Mouse (Mus musculus): ENCODE results near the gene 2310022B05Rik. TPM values are rescaled to one million over a fixed set of nuclear protein-coding genes. Genes with fewer than 3 reads are reported as not detected.

The 2310022B05Rik gene
- polyA plus RNA-seq (2012; rRNA removed), result 61.1 and 64.2 TPM in 2 replicates

DNA sequence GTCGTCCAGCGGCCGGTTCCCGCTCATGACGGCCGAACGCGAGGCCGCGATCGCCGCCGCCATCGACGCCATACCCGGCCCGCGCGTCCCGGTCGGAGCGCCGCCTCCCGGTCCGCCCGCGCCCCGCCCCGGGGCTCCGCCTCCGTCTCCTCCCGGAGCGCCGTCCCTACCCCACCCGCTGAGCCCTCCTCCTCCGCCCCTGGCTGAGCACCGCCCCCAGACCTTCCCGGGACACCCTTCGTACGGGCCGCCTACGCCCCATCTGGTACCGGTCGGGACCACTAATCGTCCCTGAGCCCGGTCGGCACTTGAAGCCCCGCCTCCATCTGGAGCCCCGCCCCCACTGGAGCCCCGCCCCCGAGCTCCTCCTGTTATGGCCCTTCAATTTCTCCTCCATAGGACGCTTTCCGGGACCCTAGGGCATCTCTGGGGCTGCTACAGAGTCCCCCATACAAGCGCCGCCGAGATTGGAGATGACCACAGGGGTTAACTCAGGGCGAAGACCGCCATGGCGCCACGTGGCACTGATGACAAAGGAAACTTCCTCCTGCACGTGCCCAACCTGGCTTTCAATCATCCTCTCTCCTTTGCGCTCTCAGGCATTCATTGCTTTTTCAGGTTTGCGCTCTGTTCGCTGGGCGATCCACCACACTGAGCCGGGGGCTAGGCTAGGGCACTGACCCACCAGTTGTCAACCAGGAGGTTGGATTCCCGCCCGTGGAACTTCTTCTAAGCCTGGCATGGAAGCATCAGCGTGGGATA is at the start of gene 2310022B05Rik:
2310022B05Rik (minus strand) TSS at position 258 of the 762 bp plus-strand sequence.
- TF ChIP-seq CTCF (IDR thresholded peaks at IDR 0.05; ENCODE audit: extremely low read depth, insufficient read depth, low read length) (no peak), POLR2A (IDR thresholded peaks at IDR 0.05; ENCODE audit: extremely low read depth, insufficient read depth, low read length) (peak; percentile 44; the same call in 1 of the 2 replicates)
- peak within 1 kb of the TSS; percentile 87 for H3K4me3 ChIP-seq (ENCODE audit: insufficient read depth, low read length)
- peak within 1 kb of the TSS; percentile 92 for H3K27ac ChIP-seq (ENCODE audit: insufficient read depth, low read length)
- H3K4me1 ChIP-seq (ENCODE audit: control insufficient read depth, insufficient read depth, low read length), result peaks cover 3% of the 10 kb centered on the region

DNA sequence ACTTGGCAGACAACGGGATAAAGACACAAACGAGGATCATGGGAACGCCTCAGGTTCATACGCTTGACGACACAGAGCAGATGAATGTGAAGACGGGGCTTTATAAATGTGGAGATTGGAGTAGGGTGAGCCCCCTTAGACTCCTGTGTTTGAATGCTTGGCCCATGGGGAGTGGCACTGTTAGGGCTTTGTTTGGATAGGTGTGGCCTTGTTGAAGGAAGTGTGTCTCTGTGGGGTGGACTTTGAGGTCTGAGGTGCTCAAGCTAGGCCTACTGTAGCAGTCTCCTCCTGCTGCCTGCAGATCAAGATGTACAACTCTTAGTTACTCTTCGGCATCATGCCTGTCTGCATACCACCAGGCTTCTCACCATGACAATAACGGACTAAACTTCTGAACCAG is 42.7 kb upstream of the 2310022B05Rik start:
- H3K4me1 ChIP-seq (ENCODE audit: control insufficient read depth, insufficient read depth, low read length), result no peaks in the 10 kb centered on the region

DNA sequence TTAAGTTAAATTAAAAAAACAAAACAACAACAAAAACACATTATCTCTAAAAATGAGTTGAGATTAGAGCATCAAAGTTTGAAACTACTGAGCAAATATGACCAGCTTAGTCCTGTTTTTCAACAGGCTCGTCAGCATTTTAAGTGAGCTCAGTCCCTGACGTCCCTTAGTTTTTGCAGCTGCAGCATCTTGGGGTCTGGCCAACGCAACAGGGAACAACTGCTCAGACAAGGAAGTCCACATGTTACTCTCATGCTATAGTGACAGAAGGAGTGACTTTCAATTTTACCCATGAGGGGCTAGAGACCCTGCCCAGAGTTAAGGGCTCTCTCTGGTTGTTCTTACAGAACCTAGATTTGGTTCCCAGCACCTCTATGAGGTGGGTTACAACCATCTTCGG is 41.2 kb upstream of the 2310022B05Rik start:
- TF ChIP-seq CTCF (IDR thresholded peaks at IDR 0.05; ENCODE audit: extremely low read depth, insufficient read depth, low read length) (no peak), POLR2A (IDR thresholded peaks at IDR 0.05; ENCODE audit: extremely low read depth, insufficient read depth, low read length) (no peak)
- no peaks in the 10 kb centered on the region for H3K4me1 ChIP-seq (ENCODE audit: control insufficient read depth, insufficient read depth, low read length)
- H3K4me3 ChIP-seq (ENCODE audit: insufficient read depth, low read length), result no peak overlapping the region
- no peak overlapping the region for H3K27ac ChIP-seq (ENCODE audit: insufficient read depth, low read length)

More for the DNA sequence above, 42.7 kb upstream of the 2310022B05Rik start:
- Histone ChIP-seq H3K4me3 (ENCODE audit: insufficient read depth, low read length) (no peak overlapping the region), H3K27ac (ENCODE audit: insufficient read depth, low read length) (no peak overlapping the region)
- no peak for TF ChIP-seq POLR2A (IDR thresholded peaks at IDR 0.05; ENCODE audit: extremely low read depth, insufficient read depth, low read length)
- TF ChIP-seq CTCF (IDR thresholded peaks at IDR 0.05; ENCODE audit: extremely low read depth, insufficient read depth, low read length), result no peak

DNA sequence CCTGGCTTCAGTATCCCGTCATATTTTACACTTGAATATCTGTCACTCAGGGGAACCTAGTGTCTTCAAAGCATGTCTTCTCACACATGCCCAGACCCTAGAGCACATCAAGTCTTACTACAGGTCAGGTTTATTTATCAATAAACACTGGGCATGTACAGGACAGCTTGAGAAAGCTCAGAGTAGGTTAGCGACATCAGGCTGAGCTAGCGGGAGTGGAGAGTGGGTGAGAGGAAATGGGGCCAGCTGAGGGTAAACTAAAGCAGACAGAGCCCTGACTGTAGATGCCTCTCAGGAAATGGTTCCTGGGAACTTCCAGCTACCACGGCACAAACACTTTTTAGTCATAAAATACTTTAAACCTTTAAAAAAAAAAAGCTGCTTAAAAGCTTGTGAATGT is 40.4 kb upstream of the 2310022B05Rik start:
- Histone ChIP-seq H3K4me1 (ENCODE audit: control insufficient read depth, insufficient read depth, low read length) (no peaks in the 10 kb centered on the region), H3K4me3 (ENCODE audit: insufficient read depth, low read length) (no peak overlapping the region), H3K27ac (ENCODE audit: insufficient read depth, low read length) (no peak overlapping the region)
- TF ChIP-seq POLR2A (IDR thresholded peaks at IDR 0.05; ENCODE audit: extremely low read depth, insufficient read depth, low read length) (no peak), CTCF (IDR thresholded peaks at IDR 0.05; ENCODE audit: extremely low read depth, insufficient read depth, low read length) (no peak)

DNA sequence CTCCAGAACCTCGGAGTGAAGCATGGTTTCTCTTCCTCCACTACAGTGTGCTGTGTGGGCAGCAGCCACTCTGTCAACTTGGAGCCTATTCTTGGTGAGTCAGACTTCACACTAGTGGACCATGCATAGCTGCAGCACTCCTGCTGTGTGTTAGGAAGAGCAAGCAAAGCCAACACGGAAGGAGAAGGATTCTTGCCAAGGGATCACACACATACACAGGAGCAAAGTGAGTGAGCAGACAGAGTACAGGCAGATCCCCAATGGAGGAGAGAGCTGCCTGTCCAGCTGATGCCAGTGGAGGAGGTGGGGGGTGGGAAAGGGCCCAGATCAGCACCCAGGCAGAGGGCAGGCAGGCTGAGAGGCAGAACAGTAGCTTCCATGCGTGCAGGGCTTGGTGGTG is 39.0 kb upstream of the 2310022B05Rik start:
- Histone ChIP-seq H3K4me3 (ENCODE audit: insufficient read depth, low read length) (no peak overlapping the region), H3K27ac (ENCODE audit: insufficient read depth, low read length) (no peak overlapping the region), H3K4me1 (ENCODE audit: control insufficient read depth, insufficient read depth, low read length) (no peaks in the 10 kb centered on the region)
- TF ChIP-seq POLR2A (IDR thresholded peaks at IDR 0.05; ENCODE audit: extremely low read depth, insufficient read depth, low read length) (no peak), CTCF (IDR thresholded peaks at IDR 0.05; ENCODE audit: extremely low read depth, insufficient read depth, low read length) (no peak)

DNA sequence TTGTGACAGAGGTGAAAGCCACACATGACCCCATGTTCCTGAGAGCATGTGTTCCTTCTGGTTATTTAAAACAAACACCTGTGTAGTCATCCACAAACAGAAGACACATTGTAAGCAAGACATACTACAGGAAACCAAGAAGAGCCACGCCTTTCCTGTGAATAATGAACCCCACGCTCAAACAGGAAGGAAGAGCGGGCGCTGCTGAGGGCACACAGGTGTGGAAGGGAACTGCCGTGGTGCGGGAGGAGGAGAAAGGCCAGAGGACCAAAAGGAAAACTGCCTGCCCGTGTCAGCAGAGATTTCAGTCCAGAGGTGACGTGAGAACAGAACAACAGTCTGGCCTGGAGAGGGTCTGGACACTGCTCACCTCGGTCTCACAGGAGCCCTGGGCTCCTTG is 37.9 kb upstream of the 2310022B05Rik start:
- Histone ChIP-seq H3K4me3 (ENCODE audit: insufficient read depth, low read length) (no peak overlapping the region), H3K4me1 (ENCODE audit: control insufficient read depth, insufficient read depth, low read length) (no peaks in the 10 kb centered on the region), H3K27ac (ENCODE audit: insufficient read depth, low read length) (no peak overlapping the region)
- TF ChIP-seq CTCF (IDR thresholded peaks at IDR 0.05; ENCODE audit: extremely low read depth, insufficient read depth, low read length) (no peak), POLR2A (IDR thresholded peaks at IDR 0.05; ENCODE audit: extremely low read depth, insufficient read depth, low read length) (no peak)

DNA sequence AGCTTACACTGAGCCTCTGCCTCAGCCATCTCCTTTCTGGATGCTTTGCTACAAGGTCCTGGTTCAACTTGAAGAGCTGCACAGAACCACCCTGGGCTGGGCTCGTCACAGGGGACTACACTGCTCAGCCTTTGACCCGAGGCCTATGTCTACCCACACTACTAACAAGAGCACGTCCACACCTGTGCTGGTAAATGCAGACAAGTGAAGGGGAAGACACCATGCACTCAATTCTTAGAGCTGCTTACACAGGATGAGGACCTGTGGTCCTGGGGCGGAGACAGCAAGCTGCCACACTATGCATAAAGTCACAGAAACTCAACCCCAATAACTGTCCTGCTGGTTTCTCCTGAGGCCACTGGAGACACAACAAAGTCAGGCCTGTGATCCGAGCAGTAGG is 37.1 kb upstream of the 2310022B05Rik start:
- H3K27ac ChIP-seq (ENCODE audit: insufficient read depth, low read length), result no peak overlapping the region
- TF ChIP-seq POLR2A (IDR thresholded peaks at IDR 0.05; ENCODE audit: extremely low read depth, insufficient read depth, low read length) (no peak), CTCF (IDR thresholded peaks at IDR 0.05; ENCODE audit: extremely low read depth, insufficient read depth, low read length) (no peak)

DNA sequence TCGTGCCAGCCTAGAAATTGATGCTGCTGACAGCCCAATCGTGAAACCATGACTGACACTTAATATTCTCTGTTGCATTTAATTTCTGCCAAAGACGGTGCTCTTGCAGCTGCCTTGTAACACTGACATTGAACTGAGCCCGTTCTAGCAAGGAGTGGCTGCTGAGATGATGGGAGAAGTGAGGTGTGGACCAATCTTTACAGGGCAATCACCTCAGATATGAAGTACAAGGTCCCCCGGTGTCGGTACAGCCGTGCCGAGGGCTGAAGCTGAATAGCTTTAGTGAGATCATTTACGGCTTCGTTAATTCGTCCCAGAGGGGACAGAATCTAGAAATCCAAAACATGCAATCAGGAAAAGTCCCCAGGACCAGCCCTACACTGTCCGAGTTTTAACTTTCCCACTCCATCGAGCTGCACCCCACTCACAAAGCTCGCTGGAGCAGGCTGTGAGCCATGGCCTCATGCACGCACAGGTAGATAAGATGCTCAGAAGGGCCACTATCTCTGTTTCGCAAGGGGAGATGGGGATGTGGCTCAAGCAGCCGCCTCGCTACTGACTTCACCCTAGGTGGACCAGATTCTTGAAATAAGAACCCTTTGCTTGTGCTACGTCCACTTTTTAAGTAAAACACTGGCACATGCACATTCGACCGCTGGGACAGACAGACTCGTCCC is 32.4 kb upstream of the 2310022B05Rik start:
- Histone ChIP-seq H3K4me3 (ENCODE audit: insufficient read depth, low read length) (no peak overlapping the region), H3K27ac (ENCODE audit: insufficient read depth, low read length) (no peak overlapping the region), H3K4me1 (ENCODE audit: control insufficient read depth, insufficient read depth, low read length) (no peaks in the 10 kb centered on the region)
- TF ChIP-seq CTCF (IDR thresholded peaks at IDR 0.05; ENCODE audit: extremely low read depth, insufficient read depth, low read length) (no peak), POLR2A (IDR thresholded peaks at IDR 0.05; ENCODE audit: extremely low read depth, insufficient read depth, low read length) (no peak)

More for the DNA sequence above, 37.1 kb upstream of the 2310022B05Rik start:
- no peak overlapping the region for H3K4me3 ChIP-seq (ENCODE audit: insufficient read depth, low read length)
- H3K4me1 ChIP-seq (ENCODE audit: control insufficient read depth, insufficient read depth, low read length), result no peaks in the 10 kb centered on the region

DNA sequence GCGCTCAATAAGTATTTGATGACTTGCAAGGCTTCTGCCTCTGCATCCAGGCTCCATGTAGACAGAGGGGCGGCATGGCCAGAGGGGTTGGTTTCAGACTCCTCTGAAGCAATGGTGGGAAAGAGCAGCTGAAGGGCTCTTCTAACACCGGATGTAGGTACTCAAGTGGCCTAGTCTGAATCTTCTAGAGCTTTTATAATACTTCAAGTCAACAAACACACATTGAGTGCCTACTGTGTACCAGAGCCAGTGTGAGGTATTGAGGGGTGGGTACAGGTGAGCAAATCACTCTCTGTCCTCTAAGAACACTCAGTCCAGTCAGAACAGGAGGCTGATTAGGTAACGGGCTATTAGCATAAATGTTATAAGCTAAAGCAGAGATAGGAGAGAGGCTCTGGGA is 28.5 kb upstream of the 2310022B05Rik start:
- Histone ChIP-seq H3K27ac (ENCODE audit: insufficient read depth, low read length) (no peak overlapping the region), H3K4me3 (ENCODE audit: insufficient read depth, low read length) (no peak overlapping the region), H3K4me1 (ENCODE audit: control insufficient read depth, insufficient read depth, low read length) (no peaks in the 10 kb centered on the region)
- TF ChIP-seq CTCF (IDR thresholded peaks at IDR 0.05; ENCODE audit: extremely low read depth, insufficient read depth, low read length), result no peak
- TF ChIP-seq POLR2A (IDR thresholded peaks at IDR 0.05; ENCODE audit: extremely low read depth, insufficient read depth, low read length), result no peak

DNA sequence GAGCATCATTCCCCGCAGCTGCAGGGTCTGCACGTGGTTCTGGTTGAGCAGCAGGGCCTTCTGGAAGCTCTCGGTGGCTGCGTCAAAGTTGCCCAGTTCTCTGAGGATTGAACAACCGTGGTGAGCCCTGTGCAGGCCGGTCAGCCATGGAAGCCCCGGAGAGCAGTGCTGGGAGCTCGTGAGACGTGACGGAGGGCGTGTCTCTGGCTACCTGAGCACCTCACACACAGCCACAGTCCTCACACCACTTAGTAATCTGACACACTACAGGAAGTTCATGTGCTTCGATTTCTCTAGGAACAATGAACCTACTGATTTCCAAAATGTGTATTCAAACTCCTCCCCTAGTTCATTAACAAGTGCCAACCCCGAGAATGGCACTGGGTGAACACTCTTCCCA is 25.7 kb upstream of the 2310022B05Rik start:
- no peak overlapping the region for H3K4me3 ChIP-seq (ENCODE audit: insufficient read depth, low read length)
- no peak overlapping the region for H3K27ac ChIP-seq (ENCODE audit: insufficient read depth, low read length)
- TF ChIP-seq CTCF (IDR thresholded peaks at IDR 0.05; ENCODE audit: extremely low read depth, insufficient read depth, low read length) (no peak), POLR2A (IDR thresholded peaks at IDR 0.05; ENCODE audit: extremely low read depth, insufficient read depth, low read length) (no peak)
- H3K4me1 ChIP-seq (ENCODE audit: control insufficient read depth, insufficient read depth, low read length), result no peaks in the 10 kb centered on the region

Data from cortical plate, adult 2 months (tissue).